Mouse (Mus musculus): ENCODE data around the gene Prdm16.

DNA sequence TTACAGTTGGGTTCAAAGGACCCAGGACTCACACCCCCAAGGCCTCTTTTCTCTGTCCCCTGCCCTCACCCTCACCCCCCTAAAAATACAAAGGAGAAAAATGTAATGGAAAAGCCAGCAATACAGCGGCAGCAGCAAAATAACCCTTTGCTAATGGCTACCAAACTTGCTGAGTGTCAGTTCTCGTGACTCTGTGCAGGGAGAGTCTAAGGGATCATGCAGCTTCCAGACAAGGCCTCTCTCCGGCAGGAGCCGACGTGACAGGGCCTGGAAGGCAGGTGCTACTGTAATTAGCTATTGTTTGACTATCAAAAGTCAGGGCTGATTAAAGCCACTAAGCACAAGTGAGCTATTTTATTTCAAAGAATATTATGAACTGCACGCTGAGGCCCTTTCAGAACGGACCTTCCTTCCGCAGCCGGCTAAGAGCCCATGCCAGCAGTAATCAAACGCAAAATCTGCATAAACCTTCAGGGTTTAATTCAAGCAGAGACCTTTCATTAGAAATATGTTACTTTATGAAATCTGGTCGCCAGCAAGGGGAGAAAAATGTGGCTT lies 180.3 kb downstream of the Prdm16 start:
- TF ChIP-seq CTCF (IDR thresholded peaks at IDR 0.05; ENCODE audit: low read depth, low read length) (no peak), POLR2A (IDR thresholded peaks at IDR 0.05; ENCODE audit: borderline replicate concordance, low read depth, low read length) (no peak)

Measured in bone marrow macrophage, adult 2 months (primary cell).